Mouse (Mus musculus): Measurements from ENCODE around the gene Arhgef19. TPM values are rescaled to one million over a fixed set of nuclear protein-coding genes. Genes with fewer than 3 reads are reported as not detected.
A peak's percentile ranks its signal among the peaks of the same experiment; 100 is the strongest.

Gene Arhgef19
- total RNA-seq, 2 experiments from 2014 or later, result 0.74 to 0.83 TPM

DNA sequence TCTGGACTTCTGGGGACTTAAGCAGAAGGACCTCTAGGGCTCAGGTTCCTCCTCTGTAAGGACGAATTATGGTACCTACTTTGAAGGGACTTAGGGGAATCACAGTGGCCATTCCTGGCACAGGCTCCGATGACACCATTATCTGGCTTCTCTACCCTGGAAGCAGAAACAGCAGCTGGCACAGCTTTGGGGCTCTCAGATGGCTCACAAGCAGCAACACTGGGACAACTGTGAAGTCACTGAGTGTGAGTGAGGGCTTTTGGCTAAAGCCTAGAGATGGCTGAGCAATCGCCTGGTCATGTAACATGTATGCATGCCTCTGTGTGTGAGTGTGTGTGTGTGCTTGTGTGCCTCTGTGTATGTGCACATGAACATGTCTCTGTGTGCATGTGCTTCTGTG, 2.4 kb upstream of the Arhgef19 start:
- no peak for DNase-seq

DNA sequence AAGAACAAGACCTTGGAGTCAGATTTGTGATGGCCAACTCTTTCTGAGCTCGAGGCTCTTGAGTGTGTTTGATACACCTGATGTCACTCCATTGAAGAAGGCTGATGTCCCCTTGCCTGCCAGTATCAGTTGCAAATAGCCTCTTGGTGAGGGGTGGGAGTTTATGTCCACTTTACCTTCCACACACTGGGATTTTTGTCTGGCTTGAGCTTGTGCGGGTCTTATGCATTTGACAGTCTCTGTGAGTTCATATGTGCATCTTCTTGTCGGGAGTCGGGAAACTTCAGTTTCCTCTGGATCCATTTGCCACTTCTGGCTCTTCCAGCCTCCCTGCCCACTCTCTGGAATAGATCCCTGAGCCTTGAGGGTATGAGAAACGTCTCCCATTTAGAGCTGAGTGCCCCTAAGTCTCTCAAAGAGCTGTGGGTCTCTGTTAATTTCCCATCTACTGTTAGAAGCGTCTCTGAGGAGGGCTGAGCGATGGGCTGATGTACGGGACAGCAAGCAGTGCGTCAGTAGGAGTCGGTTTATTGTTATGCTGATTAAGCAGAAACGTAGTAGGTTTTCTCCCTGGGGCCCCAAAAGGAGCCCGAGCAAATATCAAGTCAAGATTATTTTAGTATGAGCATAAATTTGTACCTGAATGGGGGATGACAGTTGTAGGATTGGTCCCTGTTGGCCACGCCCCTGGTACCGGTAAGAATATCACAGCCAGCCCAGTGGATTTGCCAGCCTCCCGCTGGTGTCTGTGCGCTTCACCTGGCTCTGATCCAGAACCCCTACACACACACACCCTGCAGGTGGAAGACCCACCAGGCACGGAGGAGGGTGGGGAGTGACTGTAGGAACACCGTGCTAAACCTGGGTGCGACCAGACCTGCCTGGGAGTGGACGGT, 559 bp upstream of the Arhgef19 start:
- DNase-seq, result no peak

- DNase-seq, result no peak
Measured at GRCm38 (mm10) chr4:141240617-141241016, 1.3 kb downstream of the Arhgef19 start.

DNA sequence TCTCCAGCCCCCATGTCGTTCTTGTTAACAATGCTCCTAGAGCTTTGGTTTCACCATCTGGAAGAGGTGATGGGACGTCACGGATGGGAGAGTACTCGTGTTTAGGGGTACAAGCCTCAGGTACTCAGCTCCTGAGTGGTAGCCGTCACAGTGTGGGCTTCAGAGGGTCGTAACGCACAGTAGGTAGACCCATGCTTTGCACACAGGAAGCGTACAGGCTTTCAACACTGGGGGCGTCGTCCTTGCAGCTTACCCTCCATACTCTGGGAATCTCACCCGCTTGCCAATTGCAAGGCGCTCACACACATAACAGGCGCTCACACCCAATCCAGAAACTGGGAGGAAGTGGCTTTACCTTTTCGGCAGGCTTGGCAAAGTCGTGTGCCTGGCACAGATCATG, 2.6 kb downstream of the Arhgef19 start:
- DNase-seq, result no peak

GRCm38 (mm10) chr4:141242651-141243241, 3.4 kb downstream of the Arhgef19 start:
- no peak for DNase-seq

- DNase-seq, result no peak
Measured at GRCm38 (mm10) chr4:141243636-141244035, 4.3 kb downstream of the Arhgef19 start.

DNA sequence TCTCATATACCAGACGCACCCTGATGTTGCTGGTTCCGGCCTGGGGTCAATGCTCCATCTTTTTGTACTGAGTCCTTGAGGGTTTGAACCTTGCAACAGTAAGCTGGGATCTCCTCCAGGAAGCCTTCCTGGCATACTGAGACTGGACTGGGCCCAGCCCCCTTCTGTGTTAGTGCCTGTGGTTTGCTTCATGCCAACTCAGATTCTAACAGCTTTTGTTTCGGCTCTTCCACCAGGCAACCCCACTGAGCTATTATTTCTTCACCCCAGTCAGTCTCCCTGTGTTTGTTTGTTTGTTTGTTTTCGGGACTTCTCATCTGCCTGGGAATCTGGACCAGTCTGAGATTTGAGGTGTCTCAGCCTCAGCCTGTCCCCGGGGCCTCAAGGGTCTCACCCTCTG, 5.1 kb downstream of the Arhgef19 start:
- no peak for DNase-seq

- DNase-seq, result no peak
Measured at GRCm38 (mm10) chr4:141244931-141245425, 5.7 kb downstream of the Arhgef19 start.

GRCm38 (mm10) chr4:141246089-141246997, 7.0 kb downstream of the Arhgef19 start:
- DNase-seq, result no peak

DNA sequence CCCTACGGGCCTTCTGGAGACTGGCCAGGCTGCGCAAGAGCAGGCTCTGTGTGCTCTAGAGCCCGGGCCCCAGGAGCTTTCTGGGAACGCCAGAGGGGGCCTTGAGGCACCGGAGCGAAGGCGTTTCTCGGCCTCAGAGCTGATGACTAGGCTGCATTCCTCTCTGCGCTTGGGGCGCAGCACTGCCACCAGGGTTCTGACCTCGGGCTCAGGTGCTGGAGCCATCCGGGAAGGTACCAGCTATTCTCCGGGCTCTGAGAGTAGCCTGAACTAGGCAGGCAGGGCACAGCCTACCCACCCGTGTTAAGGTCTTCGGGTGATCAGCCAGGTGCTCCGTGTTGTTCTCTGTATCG, 7.7 kb downstream of the Arhgef19 start:
- DNase-seq, result no peak

GRCm38 (mm10) chr4:141247776-141248613, 8.7 kb downstream of the Arhgef19 start:
- DNase-seq, result no peak

- no peak for DNase-seq
Measured at GRCm38 (mm10) chr4:141248614-141248978, 9.3 kb downstream of the Arhgef19 start.

DNA sequence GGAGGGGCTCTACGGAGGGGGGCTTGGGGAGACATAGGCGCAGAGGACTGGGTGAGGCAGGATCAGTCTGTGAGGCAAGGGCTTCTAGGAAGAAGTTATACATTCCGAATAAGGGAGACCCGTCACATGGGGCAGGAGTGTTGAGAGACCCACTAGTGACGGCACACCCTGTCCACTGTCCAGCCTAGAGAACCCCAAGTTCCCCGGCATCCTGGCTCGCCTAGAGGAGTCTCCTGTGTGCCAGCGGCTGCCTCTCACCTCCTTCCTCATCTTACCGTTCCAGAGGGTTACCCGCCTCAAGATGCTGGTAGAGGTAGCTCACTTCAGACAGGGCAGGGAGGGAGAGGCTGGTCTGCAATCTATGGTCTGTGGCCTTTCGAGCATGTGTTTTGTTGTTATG, 10.1 kb downstream of the Arhgef19 start:
- no peak for DNase-seq

DNA sequence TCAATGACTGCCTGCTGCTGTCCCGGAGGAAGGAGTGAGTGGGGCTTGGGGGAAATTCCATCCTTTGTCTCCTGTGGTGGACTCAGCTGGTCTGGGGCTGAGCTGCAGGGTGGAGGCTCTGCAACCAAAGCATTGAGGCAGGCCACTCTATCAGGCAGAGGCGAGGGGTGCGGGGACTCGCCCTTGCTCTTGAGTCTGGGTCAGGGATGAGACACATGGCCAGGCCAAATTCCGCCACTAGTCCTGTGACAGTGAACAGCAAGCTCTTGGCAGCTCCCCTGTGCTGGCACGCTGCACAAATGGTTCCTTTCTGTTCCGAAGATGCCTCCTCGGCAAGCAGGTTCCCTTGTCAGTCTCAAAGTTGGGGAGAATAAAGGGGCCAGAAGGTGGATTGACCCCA, 11.8 kb downstream of the Arhgef19 start:
- DNase-seq, result no peak

GRCm38 (mm10) chr4:141252641-141253040, 13.3 kb downstream of the Arhgef19 start:
- DNase-seq, result no peak

DNA sequence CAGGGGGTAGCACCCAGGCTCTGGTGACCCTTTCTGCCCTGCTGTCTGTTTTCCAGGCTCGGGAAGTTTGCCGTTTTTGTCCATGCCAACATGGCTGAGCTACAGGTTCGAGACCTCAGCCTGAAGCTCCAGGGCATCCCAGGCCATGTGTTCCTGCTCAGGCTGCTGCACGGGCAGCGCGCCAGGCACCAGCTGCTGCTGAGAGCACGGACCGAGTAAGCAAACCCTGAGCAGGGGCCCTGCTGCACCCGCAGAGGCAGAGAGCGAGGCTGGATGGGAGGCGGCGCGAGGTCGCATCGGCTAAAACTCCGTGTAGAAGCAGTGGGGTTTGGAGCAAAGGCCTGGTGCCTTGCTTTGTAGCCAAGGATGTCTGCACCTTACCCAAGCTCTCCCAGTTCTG, 14.9 kb downstream of the Arhgef19 start:
- peak; percentile 56 for DNase-seq

DNA sequence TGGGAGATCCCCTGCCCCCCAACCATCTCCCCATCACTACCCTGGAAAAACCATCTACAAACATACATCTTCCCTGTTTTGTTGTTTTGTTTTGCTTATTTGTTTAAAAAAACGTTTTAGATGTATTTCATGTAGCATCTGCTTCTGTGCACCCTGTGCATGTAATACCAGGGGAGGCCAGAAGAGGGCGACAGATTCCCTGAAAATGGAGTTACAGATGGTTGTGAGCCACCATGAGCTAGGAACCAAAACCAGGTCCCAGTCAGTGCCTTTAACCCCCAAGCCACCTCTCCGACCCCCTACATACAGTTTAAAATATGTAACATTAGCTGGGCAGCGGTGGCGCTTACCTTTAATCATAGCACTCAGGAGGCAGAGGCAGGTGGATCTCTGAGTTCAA, 18.1 kb downstream of the Arhgef19 start:
- DNase-seq, result no peak

DNA sequence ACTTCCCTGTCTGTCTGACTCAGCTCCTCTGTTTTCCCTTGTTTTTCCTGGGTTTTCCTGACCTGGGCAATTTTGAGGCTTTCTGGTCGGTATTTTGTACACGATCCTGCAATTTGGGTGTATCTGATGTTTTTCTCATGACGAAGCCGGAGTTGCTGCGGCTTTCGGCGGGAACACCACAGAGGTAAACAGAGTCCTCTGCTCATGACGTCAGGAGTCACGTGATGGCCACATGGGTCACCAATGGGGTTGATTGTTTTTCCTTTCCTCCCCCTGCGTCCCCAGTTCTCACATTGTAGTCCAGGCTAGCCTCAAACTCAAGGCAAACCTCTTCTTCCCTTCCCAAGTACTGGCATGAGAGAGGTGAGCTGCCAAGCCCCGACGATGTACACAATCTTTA, 20.1 kb downstream of the Arhgef19 start:
- no peak for DNase-seq

DNA sequence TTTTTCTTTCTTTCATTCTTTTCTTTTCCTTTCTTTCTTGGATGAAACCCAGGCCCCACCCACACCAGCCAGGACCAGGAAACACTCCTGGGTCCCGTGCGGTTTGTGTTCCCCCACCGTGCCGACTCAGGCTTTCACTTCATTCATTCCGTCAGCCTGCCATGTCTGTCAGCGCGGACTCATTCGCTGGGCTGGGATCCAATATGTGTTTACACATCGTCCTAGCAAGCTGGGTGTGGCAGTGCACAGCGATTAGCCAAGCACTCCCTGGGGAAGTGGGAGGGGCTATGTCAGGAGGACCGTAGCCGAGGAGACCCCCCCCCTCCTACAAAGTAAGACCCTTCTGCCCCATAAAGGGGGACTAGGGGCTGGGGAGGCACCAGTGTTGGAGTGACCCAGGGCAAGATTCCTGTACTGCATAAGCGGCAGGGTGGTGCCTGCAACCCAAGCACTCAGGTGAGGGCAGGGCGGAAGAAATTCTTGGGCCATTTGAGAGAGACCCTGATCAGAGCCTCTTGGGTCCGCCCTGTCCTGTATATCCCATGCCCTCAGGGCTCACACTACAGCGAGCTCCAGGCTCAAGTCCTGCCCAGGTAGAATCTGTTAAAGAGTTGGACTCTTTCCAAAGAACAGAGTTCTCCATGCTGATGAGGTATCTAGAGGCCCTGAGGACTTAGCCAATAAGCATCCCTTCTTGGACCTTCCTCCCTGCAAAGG, 20.9 kb downstream of the Arhgef19 start:
- DNase-seq, result no peak

- DNase-seq, result no peak
Measured at GRCm38 (mm10) chr4:141262906-141263637, 23.8 kb downstream of the Arhgef19 start.
